Mouse (Mus musculus) layer of hippocampus, adult 11-12 months (tissue): ENCODE data around the gene Celf5.

Experiments used
- DNase-seq: peaks from one replicate; pipeline ENCODE4 v3.0.0; 2022; ENCODE audit warnings: low spot score

Gene Celf5

DNA sequence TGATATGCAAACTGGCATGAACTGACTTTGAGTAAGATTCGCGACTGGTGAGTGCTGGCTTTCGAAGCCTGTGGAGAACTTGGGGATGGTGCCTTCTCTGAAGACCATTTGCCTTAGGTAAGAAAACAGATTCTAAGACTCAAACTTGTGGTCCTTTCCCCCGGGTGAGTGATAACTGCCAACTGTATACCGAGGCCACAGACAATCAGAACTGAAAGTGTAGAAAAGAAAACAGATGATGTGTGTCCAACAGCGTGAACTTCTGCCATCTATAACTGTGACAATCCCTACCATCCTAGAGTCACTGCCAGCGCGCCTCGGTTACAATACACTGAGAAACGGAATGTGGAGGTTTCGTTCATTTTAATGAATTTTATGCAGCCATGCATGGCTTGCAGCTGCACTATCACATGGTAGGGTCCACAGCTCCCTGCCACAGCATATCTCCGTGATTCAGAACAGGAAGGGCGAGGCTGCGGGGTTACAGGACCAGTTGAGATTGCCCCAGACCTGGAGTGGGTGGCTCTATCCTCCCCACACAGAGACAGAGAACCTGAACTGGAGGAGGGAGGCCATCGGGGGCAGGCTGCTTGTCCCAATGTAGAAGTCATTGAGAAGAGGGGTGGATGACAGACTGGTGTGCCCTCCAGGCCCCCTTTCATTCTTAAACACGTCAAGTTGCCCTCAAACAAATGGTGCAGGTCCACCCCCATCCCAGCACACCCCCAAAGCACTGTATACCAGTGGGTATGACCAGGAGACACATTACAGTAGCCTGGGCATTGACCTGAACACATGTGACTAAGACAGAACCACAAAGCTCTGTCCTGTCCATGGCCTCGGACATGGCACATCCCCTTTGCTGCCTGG lies 15.1 kb upstream of the Celf5 start:
- no peak for DNase-seq

DNA sequence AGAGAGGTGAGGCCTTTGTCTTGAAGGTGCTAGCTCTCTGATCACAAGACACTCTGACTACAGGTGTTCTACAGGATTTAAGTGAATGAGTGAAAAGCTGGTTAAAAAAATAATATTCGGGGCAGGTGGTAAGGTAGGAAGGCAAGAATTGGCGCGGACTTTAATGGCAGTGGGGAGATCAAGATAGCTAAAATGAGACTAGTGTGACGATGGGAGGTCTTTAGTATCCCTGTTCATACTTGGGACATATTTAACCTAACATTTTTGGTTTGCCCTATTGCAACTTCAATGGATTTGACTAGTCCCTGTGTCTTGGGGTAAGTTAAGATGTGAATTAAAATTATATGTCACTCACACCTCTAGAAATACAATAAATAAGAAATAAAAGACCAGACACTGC lies 14.5 kb upstream of the Celf5 start:
- no peak for DNase-seq

DNA sequence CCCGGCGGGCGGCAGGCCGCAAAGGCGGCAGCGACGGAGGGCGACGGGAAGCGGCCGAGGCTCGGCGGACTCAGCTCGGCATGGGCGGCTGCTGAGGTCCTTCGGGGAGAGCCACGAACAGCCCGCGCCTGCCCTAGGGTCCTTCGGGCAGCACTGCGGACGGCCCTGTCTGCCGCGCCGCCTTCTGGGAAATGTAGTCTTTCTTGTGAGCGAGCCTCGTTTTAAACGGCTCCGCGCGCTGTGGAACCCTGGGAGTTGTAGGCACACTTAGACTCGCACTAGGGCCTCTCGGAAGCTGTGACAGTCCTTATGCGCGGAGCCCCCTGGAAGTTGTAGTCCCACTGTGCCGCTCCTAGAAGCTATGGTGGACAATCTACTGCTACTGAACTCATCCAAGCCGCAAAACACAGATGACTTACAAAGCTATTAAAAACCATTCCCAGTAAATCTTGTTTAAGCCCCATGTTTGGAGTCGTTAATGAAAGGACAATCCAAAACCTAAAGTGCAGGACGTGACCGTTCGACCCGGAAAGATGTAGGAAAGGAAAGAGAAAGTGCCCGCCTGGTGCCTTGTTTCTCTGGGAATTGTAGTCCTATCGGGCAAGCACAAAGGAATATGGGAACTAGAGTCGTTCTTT lies 13.9 kb upstream of the Celf5 start, which contains the start of gene Ncln:
Gene Ncln (minus strand): TSS at position 129 of the 638 bp plus-strand sequence.
- DNase-seq = peak; percentile 99

DNA sequence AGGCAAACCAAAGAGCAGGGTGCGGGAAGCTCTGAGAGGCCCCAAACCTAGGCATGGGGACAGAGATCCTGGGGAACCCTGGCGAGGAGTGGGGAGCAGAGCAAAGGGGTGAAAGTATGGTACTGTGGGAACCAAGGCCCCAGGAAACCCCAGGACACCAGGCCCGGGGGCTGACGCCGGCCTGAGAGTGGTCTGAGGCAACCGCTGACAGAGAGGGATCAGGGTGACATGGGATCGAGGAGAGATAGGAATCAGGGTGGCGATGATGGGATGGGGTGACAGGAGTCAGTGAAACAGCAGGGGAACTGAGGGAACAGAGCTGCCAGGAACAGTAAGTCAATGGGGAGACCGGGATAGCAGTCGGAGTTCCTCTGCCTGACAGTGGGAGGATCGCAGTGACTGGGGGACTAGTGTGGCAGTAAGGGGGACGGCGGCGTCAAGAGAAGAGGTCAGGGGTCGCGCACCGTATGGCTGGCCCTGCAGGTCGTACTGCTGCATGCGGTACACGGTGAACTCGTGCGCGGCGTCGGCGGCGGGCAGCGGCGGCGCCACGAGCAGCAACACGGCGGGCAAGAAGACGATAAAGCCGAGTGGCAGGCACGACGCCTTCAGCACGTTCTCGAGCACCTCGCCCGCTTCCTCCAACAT lies 13.2 kb upstream of the Celf5 start:
- DNase-seq = peak; percentile 69

DNA sequence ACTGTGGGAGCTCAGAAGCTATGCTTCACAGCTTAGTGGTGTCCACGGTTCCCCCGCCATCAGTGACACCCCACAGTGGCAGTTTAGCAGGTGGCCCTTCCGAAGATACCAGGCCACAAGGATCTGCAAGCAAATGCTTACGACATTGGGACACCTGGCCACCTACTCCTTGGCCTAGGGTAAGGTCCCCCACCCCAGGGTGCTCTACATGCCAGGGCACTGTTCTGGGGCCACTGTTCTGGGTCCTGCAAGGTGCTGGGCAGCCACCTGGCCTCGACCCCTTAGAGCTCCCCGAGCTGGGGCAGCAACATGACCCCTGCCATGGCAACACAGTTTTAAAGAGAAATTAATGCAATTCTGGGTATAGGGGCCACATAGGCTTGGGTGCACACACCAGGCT lies 12.6 kb upstream of the Celf5 start:
- DNase-seq = no peak

DNA sequence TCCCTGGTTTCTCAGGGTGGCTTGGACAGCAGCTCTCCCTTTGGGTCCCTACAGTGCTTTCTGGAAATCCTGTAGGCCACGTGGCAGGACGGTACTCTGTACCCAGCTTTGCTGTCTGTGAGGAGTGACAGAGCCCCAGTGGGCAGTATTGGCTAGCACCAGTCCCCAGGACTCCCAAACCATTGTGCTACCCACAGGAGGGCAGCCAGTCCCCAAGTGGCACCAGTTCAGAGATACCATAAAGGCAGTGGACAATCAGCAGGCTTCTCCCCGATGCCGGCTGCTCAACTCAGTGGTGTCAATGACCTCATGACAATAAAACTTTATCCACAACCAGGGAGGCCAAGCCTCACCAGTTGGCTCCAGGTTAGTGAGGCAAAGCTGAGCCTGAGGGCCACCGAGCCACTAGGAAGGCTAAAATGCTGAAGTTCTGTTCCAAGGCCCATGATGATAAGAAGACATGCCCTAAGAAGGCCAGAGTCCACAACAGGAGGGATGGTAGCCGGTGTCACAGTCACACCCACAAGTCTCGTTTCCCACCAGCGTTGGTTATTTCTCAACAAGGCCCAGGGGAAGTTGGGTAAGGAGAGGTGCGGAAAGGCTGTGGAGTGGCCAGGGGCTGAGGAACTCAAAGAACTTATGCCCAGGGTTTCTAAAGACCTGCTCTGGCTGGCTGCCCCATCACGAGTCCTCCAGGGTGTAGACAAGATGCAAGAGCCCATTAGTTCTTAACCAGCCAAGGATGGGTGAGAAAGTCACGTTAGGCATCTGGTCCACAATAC lies 11.9 kb upstream of the Celf5 start:
- peak; percentile 31 for DNase-seq

DNA sequence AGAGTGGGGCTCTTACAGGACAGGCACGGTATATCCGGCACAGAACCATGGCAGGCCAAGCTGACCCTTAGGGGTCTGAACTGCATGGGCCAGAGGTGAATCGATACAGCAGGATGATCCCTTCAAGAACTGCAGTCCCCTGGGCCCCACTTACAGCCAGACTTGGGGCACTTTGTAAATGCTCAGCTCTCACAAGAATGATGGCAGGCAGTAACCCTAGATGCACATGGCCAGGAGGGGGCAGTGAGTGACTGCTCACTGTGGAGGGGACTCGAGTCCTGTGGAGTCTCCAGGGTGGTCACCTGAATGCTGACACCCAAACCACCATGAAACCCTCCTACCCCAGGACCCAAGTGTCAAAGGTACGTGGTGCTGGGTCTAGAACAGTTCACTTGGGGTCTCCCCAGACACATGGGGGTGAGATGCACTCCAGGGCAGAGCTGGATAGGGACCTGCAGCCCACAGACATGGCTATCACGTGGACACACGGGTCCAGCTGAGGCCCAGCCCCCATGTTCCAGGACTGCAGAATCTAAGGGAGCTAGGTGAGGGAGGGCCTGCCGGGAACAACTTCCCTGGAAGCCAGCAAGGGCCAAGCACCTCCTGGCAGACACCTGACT lies 11.2 kb upstream of the Celf5 start:
- no peak for DNase-seq

DNA sequence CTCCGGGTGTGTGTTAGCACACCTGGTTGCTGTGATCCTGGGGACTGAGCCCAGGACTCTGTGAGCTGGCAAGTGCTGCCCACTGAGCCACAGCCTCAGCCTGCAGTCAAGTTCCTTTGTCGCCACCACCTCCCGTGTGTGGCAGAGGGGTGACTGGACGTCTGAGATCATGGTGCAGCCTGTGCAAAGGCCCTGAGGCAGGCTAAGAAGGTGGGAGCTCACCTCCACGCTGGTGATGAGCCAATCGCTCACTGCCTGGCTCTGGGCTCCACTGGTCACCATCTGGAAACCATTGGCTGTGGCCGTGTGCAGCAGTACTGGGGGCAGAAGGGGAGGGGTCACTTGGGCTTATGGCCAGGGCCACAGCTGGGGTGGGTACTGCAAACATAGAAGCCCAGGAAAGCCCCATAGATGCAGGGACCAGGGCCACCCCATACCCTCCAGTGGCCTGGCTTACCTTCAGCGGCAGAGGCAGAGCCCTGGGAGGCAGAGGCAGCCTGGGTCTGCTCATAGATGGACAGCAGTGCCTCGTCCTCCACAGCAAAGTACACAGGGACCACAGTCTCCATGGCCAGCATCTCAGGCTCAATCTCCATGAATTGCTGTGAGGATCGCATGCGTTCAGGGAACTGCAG lies 10.2 kb upstream of the Celf5 start:
- no peak for DNase-seq

DNA sequence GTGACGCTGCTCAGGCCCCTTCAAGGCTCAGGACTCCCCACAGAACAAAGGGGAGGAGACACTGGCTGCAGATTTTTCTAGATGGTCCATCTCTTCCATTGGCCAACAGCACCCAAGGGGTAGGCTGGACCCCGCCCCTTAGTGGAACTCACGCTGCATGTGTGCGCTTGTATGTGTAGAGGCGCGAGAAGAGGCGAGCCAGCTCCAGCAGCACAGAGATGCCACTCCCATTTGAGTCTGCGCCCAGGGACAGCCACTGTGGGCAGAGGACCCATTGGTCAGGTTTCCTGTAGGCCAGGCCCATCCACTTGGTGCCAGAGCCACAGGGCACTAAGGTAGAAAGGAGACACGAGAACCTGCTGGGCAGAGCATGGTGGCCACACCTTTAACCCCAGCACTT lies 8.5 kb upstream of the Celf5 start:
- no peak for DNase-seq

DNA sequence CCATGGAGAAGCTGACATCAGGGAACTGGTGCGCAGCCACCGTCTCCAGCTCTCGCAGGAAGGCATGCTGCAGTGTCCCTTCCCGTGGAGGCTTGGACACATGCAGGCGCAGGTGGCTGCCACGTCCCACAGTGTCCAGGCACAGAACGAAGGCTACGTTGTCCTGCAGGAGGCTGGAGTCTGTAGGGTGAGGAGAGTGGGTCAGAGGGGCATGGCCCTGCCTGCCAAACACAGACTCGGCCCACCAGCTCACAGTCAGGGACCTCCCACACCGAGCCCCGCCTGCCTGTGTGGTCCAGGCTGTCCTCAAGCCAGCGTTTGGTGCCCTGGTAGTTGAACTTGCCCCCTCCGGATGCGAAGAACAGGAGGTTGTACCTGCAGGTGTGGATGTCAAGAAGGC lies 7.4 kb upstream of the Celf5 start:
- DNase-seq = no peak

DNA sequence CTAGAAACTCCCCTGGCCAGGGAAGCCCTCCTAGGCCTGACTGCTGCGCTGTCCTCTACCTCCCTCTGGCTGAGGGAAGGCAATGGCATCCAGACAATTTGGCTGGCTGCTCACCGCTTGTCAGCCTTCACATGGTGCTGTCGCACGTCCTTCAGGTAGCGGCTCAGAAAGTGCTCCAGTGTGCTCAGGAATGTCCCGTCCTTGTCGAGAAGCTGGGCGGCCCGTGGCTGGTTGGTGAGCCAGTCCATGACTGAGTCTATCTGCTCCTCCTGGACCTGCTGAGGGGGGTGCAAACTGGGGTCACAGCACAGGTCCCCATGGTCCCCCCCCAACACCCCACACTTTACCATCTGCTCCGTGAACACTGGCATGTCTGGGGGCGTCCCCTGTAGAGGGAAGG lies 5.6 kb upstream of the Celf5 start:
- DNase-seq = no peak

DNA sequence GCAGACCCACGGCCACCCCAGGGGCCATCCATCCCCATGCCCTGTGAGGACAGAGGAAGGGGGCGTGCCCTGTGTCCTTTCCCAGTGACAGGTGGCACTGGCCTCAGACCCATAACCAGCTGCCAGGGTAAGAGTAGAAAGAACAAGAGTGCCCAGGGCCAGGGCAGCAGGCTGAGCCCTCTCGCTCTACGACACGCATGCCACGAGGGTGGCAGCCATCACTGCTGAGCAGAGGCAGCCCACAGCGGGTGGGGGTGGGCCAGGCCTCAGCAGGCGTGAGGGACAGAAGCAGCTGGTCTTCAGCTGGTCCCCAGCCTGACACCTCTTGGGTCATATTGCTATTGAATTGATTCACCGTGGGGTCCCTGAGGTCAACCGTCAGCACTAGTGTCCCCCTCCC lies 4.0 kb upstream of the Celf5 start:
- no peak for DNase-seq

DNA sequence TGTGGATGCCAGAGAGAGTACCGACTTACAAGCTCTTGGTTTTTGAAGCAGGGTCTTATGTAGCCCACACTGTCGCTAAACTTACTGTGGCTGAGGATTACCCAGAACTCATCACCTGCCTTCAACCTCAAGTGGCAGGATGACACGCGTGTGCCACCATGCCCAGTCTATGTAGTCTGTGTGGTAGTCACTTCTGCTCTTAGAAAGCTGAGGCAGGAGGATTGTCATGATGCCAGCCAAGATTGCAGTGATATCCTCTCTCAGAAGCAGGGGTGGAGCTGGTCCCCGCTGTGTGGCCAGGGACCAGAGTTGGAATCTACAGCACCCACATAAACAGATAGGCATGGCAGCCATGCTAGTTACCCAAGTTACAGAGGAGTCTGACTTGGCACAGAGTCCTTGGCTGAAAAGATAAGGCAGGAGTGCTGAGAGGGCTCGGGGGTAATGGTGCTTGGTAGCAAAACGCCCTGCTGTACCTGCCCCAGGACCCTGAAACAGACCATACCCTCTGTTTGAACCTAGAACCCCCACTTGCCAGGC lies 3.0 kb upstream of the Celf5 start:
- DNase-seq = no peak

DNA sequence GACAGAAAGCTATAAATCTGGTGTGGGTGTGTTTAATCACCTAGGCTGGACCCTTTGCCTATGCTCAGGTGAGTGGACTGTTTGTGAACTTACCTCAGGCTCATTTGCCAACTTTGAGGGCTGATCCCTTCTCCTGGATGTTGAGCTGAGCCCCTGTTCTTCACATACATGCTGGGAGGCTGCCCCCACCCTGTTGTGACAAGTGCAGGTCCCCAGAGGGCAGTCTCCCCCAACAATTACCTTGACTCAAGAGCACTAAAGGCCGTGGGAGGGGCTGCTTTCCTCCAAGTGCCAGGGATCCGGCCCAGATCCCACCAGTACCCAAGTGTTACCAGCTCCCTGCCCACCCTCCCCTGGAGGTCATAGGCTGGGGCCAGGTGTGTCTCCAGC lies 2.5 kb upstream of the Celf5 start:
- no peak for DNase-seq

DNA sequence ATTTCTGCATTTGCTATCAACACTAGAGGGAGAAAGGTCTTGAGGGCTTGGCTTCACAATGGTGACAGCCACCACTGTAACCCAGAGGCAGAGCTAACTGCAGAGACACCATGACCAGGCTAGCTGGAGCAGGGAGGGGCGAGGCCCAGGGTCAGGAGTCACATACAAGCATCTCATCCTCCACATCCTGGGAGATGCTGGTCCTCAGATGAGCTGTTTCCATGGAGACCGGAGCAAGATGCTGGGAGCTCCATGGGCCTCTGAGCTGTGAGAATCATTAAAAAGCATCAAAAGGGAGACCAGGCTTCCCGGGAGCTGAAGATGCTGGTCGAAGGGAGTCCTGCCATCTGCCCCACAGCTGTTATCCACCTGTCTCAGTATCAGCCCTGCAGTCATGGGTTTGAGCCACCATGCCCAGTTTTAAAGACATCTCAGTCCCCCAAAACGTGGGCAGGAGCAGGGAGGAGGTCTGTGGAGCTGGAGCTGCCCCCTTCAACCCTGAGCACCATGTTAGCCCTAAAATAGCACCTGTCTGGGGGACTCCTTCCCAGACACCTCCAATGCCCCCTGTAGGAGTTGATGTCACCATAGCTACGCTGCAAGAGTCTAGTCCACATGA lies 2.0 kb upstream of the Celf5 start:
- DNase-seq = no peak

DNA sequence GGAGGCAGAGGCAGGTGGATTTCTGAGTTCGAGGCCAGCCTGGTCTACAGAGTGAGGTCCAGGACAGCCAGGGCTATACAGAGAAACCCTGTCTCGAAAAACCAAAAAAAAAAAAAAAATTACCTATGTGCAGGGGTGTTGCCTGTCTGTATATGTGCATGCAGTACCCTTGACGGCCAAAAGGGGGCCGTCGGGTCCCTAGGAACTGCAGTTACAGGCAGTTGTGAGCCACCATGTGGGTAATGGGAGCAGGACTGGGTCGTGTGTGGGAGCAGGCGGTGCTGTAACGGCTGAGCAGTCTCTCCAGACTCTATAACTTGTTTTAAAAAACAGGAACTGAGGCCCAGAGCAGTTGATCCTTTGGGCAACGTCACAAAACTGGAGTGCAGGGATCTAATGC lies 1.5 kb upstream of the Celf5 start:
- DNase-seq = peak; percentile 68

DNA sequence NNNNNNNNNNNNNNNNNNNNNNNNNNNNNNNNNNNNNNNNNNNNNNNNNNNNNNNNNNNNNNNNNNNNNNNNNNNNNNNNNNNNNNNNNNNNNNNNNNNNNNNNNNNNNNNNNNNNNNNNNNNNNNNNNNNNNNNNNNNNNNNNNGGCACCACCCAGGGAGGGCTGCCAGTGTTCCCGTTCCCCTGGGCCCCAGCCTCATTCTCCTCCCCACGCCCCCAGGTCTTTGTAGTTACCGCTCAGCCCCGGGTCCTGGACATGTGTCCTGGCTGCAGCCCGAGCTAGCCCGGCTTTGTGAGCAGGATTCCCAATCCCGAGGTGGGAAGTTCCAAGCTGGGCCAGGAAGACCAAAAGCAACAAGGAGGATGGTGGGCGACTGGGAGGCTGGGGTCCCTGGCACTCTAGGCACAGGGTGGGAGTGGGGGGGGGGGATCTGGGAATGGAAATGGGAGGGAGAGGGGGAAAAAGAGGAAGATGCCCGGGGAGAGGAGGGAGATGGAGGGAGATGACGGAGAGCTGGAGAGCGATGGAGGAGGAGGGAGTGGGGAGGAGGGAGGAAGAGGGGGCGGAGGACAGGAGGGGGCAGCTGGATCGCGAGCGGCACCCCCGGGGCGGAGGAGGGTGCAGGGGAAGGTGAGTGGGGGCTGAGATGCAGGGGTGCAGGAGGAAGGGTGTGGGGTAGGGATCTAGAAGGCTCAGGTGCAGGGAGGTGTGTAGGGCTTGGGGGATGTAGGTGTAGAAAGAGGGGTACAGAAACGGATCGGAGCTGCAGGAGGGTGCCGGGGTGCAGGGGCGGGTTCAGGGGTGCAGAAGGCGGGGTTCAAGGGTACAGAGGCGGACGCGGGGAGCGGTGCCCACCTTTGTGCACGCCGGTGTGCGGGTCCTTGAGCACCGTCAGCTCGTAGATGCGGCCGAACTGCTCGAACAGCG lies 640 bp downstream of the Celf5 start:
- no peak for DNase-seq

DNA sequence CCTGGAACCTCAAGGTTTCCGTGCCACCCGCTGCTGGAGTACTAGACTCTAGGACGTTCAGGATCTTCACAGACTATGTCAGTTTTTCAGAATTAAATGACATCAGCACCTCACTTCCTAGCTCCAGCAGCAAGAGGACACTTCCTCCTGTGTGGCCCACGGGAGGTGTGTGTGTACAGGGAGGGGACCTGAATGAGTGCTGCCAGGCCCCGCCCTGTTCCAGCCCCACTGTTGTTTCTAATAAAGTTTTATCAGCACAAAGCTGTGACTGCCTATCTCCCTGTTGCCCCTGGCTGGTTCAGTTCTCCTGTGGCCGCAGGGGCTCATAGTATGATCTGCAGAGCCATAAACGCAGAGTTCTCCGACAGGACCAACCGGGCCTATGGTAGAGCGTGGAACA lies 8.0 kb downstream of the Celf5 start:
- DNase-seq = no peak

DNA sequence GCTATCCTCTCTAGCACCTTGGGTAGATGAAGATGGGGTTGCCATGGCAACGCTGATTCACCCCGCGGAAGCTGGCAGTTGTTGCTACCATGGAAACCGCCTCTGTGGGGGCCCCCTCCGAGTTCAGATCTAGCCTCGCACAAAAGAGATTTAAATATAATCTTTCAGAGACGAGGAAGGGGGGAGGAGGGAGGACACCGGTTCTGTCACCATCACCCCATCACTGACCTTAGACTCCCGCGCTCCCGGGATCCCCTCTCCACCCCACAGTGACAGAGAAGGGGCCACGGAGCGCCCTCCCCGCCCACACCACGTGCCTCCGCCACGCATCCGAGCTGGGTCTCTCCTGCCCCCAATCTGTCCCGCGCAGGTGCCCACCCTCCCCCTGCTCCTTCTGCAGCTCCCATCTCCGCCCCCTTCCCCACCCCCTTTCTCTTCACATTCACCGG lies 9.5 kb downstream of the Celf5 start:
- peak; percentile 93 for DNase-seq
